Mouse (Mus musculus) activated CD4-positive, CD25-positive, alpha-beta regulatory T cell (primary cell): ENCODE data around the gene Samt1. TPM values are rescaled to one million over a fixed set of nuclear protein-coding genes. Genes with fewer than 3 reads are reported as not detected.

Experiments
- polyA plus RNA-seq, 2 experiments: library from polyadenylated mRNA; unstranded; fragments of 100-300 nt; shearing (Covaris generic); gene quantifications; one replicate each; pipeline ENCODE4 v1.2.1; 2017

Gene Samt1
- not detected for polyA plus RNA-seq

GRCm38 (mm10) chrX:154012540-154012939, at the start of gene Samt1:
TSS of gene Samt1 (minus strand) at chrX:154012640.

DNA sequence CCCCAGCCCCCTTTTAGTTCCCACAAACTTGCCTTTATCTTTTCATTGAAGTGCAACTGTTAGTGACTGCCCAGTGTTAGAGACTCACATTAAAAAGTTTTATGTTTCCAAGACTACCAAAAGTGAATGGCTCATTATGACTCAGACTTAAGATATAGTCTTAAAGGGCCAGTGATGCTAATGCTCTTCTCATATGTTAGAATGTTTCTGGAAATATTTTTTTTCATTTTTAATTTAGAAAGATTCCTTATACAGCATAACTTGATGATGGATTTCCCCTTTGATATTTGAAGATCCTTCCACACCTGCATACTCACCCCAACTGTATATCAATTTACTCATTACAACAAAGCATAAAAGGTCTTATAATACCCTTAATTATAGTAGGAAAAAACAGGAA, 42.5 kb upstream of the Samt1 start, which contains the start of gene Gm10057:
Gene Gm10057, minus strand, starts transcription at position 101 of the 400 bp plus-strand sequence.

GRCm38 (mm10) chrX:154033727-154034126, 21.3 kb upstream of the Samt1 start, which contains the start of gene 4921511M17Rik:
TSS of gene 4921511M17Rik (minus strand) at chrX:154033827.

Other genes with a start within 250 kb of the Samt1 start
- gene Spin2c, start 180.4 kb downstream of the Samt1 start, polyA plus RNA-seq: 10 to 100 TPM; 12.5 to 17.1 TPM
- not detected for gene 4921511M17Rik, start 21.2 kb upstream of the Samt1 start, polyA plus RNA-seq
- gene Gm10057, start 42.4 kb upstream of the Samt1 start, polyA plus RNA-seq: not detected
- not detected for gene Gm15140, start 108.0 kb upstream of the Samt1 start, polyA plus RNA-seq